Mouse (Mus musculus) B cell, adult 2 months (primary cell): ENCODE results near the gene Hoxb1.
A peak's percentile ranks its signal among the peaks of the same experiment; 100 is the strongest.

Experiments used
- DNase-seq, 2 experiments: peaks; one replicate each; pipeline ENCODE4 v3.0.0; 2022

Gene Hoxb1

GRCm38 (mm10) chr11:96365441-96366091, at the start of gene Hoxb1:
Gene Hoxb1 (plus strand): TSS chr11:96365752.
- DNase-seq = no peak

- DNase-seq = no peak
Measured at GRCm38 (mm10) chr11:96316696-96317607, 48.6 kb upstream of the Hoxb1 start.

GRCm38 (mm10) chr11:96317608-96318367, 47.8 kb upstream of the Hoxb1 start, which contains the start of gene Hoxb4:
Gene Hoxb4 (plus strand): TSS chr11:96318267.
- no peak for DNase-seq

DNA sequence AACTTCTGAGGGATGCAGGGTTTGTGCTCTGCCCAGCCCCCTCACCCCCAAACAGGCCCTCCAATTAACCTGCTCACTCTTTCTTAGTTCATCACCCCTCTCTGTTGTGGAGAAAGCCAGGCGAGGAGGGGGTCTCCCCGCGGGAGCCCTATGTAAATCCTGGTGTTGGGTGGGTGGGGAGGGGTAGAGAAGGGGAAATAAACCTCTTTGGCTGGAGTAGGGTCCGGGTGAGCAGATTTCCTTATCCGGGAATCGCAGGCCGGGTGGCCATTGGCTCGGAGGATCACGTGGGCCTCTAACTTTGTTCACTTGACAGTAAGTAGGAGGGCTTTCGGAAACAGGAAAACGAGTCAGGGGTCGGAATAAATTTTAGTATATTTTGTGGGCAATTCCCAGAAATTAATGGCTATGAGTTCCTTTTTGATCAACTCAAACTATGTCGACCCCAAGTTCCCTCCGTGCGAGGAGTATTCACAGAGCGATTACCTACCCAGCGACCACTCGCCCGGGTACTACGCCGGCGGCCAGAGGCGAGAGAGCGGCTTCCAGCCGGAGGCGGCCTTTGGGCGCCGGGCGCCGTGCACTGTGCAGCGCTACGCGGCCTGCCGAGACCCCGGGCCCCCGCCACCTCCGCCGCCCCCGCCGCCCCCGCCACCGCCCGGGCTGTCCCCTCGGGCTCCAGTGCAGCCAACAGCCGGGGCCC, 47.0 kb upstream of the Hoxb1 start:
- DNase-seq = peak; percentile 48 to 63

GRCm38 (mm10) chr11:96319071-96319902, 46.3 kb upstream of the Hoxb1 start:
- no peak for DNase-seq

DNA sequence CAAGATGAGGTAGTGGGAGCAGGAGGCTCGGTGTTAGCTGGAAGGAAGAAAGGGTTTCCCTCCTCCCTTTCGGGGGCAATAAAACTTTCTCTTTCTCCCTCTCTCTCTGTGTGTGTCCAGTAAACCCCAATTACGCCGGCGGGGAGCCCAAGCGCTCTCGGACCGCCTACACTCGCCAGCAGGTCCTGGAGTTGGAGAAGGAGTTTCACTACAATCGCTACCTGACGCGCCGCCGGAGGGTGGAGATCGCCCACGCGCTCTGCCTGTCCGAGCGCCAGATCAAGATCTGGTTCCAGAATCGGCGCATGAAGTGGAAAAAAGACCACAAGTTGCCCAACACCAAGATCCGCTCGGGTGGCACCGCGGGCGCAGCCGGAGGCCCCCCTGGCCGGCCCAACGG, 45.6 kb upstream of the Hoxb1 start:
- DNase-seq = peak in 1 of 2 experiments; percentile 34

GRCm38 (mm10) chr11:96320688-96321087, 44.9 kb upstream of the Hoxb1 start:
- no peak for DNase-seq

DNA sequence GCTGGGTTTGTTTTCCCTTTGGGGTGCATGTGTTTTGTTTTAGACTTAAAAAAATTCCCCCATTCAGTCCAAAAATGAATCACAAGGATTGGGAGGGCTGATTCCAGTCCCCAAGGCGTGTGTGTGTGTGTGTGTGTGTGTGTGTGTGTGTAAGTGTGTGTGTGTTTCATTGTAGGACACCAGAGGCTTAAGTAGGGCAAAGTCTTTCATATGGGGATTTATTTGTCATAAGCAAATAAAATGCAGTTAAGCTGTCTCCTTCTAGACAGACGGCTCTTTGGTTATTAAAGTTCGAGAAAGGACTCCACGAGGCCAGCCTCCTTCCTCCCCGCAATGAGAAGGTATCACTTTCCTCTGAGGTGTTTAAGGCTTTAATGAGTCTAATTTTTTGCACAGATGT, 43.7 kb upstream of the Hoxb1 start:
- no peak for DNase-seq

GRCm38 (mm10) chr11:96322738-96323137, 42.8 kb upstream of the Hoxb1 start:
- DNase-seq = no peak

- DNase-seq = no peak
Measured at GRCm38 (mm10) chr11:96323154-96323553, 42.4 kb upstream of the Hoxb1 start, which contains the start of gene Hoxb3. Gene Hoxb3 (plus strand): TSS chr11:96323326.

- no peak for DNase-seq
Measured at GRCm38 (mm10) chr11:96324125-96324524, 41.4 kb upstream of the Hoxb1 start.

DNA sequence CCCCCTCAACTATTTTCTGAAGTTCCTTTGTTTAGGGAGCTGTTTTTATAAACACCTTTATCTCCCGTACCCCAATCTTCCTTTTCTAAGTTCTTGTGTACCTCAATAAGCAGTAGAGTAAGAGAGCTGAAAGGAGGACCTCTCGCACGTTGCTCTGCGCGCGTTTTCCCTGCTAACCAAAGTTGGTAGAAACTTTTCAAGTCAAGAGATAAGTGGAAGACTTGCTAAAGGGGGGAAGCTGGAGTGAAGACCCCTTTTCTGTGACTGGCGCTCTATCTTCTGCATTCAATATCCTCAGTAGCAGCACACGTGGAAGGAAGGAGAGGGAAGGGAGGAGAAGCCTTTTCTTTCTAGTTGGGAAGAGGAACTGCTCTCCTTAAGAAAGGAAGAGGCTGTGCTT, 40.6 kb upstream of the Hoxb1 start:
- DNase-seq = no peak

DNA sequence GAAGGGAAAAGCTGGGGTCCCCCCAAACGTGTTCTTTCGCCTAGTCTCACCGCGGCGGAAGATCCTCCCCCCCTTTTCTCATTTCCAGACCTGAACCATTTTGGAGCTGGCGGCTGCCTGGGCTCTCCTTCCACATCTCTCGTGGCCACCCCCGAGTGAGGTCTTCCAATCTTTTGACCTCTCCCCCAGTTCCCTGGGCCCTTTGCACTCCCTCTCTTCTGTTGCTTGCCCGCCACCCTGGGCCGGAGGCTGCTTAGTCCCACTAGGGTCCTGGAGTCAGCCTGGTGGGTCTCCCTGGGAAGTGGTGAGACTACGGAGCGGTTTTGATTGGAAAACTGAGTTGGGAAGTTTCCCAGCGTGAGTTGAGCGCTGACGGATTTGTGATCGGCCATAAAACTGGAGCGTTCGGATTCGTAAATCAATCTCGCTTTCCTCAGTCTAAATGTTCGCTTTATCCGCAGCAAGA, 39.8 kb upstream of the Hoxb1 start:
- no peak for DNase-seq

DNA sequence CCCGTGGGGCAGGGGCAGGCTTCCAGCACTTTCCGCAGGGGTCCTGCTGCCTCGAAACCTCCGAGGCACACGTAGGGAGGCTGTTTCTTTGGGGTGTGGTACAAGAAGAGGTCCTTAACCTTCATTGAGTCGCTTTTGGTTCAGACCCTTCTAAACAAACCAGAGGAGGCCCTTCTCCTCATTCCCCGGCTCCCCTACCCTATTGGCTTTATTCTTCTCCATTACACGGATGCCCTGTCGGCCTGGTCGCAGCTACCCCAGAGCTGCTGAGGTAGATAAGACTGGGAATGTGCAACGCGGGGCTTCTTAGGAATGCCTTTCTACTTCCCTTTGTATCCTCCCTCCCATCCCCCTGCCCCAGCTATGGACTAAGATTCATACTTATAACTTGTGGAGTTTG, 38.8 kb upstream of the Hoxb1 start:
- DNase-seq = no peak

DNA sequence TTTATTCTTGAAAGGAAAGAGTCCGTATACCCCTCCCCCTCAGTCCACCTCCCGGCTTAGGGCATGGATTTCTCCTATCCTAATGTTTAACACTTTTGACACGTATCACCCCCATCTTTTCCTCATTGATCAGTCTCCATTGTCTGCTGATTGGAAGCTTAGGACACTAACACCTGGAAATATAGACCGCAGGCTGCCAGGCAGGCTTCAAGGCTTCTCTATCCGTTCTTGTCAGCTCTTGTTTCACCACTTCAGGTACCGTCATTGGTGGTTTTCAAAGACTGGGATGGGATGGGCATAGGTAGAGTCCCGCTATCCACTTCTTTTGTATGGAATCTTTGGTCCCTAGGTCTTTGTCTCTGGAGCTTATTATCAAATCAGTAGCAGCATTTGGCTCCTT, 38.4 kb upstream of the Hoxb1 start:
- DNase-seq = no peak

DNA sequence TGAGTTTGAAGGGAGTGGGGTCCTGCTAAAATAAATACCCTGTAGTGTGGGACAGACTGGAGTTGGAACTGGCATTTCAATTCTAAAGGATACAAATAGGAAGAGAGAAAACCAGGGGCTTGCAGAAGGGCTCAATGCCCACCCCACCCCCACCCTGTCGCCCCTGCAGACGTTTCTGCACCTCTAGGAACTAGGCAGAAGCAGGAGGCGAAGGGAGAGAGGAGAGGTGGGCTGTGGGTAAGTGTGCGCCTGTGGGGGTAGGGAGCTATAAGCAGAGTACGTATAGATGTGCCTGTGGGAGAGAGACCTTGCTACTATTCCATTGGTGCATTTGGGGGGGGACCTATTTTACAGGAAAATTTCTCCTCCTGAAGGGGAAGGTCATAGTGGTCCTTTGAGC, 37.8 kb upstream of the Hoxb1 start:
- no peak for DNase-seq

DNA sequence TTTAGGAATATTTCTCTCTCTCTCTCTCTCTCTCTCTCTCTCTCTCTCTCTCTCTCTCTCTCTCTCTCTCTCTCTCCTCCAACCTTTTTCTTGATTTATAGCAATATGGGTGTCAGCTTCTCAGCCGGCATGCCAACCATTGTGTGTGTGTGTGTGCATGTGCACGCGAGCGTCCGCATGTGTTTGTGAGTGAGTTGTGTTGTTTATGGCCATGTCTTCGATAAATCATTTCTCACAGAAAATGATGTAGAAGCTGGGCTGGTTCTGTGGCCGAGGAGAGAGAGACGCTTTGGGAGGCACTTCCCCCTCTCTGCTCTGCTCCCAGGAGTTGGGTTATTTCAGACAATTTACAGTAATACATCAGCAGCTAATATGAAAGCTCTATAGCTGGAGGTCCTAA, 36.9 kb upstream of the Hoxb1 start:
- DNase-seq = no peak

DNA sequence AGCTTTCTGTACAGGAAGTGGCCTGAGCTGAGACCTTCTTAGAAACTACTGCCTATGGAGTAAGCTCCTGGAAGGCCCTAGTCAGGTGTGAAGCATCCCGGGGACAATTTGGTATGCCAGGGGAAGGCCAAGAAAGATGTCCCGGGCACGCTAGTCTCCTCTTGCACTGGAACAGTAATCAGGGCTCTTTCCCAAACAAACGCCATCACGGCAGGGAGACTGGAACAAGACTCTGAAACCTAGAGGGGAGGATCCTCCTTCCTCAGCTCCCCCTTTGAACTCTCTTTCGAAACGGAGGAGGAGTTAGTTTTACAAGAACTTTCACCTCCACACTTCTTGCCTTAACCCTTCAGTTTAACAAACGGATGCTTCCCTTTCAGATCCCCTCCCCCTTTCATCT, 33.4 kb upstream of the Hoxb1 start:
- DNase-seq = no peak

- DNase-seq = no peak
Measured at GRCm38 (mm10) chr11:96332618-96333032, 32.9 kb upstream of the Hoxb1 start.

DNA sequence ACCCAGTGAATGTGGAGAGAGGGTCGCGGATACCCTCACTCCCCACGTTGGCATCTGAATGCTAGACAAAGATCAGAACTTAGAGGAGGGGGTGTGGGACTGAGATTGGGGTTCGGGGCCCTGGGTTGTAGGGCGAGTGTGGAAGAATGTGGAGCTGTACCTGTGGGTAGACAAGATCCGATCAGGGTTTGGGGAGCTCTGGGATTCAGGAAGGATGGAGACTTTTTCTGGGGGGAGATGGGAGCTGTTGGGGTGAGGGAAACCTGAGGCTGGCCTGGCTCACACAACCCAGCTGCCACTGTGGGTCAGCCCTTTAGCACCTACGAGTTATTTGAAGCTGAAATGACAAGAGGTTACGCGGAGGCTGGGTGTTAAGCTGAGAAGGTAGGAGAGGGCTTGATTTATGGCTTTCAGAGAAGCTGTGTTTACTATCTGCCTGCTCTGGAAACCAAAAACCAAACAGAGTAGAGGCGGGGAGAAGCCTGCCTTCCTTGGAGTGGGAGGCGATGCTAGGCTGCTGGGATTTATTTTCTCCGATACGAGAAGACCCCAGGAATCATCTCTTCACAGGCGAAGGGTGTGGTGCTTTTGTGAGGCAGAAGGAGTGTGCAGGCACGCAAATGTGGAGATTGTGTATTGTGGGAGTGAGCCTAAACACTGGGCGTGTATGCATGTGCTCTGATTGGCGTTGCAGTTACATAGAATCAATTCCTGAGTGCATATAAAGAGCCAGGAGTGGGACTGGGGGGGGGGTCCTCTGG, 32.1 kb upstream of the Hoxb1 start:
- no peak for DNase-seq

- DNase-seq = no peak
Measured at GRCm38 (mm10) chr11:96334002-96334364, 31.6 kb upstream of the Hoxb1 start.
